Mouse (Mus musculus) right cerebral cortex, postnatal 10 days (tissue): ENCODE data around the gene Uncx.
"Not testable (repeated sequence)": the region's sequence is repeated elsewhere in the genome, so short reads cannot be mapped to it uniquely, and the experiment has no call there.

ENCODE experiments used
- DNase-seq, 2 experiments: peaks; one replicate each; pipeline ENCODE4 v3.0.0; 2021; ENCODE audit warnings: low spot score in 2 of 2

The Uncx gene

DNA sequence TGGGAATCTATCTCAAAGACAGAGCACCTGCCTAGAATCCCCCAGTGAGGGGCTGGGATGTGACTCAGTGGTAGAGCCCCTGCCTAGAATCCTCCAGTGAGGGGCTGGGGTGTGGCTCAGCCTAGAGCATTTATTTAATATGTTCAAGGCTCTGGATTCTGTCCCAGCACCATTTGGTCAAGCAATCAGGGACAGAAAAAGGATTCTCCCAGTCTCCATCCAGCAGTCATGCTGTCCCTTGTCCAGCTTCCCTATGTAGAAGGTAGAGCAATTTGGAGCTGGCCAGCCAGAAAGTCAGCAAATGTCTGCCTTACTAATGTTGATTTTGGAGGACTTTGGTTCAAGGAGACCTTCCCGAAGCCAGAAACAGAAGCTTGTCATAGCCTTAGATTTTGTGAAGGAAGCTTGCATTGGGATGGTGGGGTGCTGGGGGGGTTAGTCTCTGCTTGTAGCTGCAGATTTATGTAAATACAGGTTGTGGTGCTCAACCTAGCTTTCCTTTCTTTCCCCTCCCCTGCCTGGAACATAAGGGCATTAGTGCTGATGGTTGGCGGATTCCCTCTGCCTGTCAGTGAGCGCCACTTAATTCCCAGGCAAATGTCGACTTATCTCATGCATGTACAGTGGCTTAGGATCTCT, 18.2 kb downstream of the Uncx start:
- DNase-seq: no peak

DNA sequence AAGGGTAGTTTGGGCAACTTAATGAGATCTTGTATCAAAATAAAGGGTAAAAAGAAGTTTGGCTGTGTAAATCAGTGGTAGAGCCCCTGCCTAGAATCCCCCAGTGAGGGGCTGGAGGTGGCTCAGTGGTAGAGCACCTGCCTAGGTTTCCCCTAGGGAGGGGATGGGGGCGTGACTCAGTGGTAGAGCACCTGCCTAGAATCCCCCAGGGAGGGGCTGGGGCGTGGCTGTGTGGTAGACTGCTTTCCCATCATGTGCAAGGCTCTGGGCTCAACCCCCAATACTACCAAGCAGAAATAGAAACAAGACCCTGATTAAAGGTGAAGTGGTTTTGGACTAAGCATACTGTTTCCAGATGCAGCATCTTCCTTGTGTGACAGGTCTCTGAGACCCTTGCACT, 21.4 kb downstream of the Uncx start:
- no peak for DNase-seq

DNA sequence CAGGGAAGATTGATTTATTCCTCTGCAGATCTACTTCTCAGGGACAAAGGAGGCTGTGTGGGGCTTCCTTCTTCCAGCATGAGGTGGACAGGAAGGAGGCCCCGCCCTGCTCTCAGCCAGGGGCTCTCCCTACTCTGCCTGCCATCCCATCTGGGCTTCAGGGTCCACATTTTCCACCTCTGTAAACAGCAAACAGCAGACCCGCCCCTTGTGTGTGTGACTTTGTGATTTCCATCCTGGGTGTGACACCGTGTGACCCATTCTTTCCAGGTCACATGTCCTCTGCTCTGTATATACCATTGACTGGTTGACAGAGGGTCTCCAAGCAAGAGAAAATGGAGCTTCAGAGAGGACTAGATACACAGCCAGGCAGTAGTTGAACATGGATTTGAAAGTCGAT, 22.2 kb downstream of the Uncx start:
- no peak for DNase-seq

DNA sequence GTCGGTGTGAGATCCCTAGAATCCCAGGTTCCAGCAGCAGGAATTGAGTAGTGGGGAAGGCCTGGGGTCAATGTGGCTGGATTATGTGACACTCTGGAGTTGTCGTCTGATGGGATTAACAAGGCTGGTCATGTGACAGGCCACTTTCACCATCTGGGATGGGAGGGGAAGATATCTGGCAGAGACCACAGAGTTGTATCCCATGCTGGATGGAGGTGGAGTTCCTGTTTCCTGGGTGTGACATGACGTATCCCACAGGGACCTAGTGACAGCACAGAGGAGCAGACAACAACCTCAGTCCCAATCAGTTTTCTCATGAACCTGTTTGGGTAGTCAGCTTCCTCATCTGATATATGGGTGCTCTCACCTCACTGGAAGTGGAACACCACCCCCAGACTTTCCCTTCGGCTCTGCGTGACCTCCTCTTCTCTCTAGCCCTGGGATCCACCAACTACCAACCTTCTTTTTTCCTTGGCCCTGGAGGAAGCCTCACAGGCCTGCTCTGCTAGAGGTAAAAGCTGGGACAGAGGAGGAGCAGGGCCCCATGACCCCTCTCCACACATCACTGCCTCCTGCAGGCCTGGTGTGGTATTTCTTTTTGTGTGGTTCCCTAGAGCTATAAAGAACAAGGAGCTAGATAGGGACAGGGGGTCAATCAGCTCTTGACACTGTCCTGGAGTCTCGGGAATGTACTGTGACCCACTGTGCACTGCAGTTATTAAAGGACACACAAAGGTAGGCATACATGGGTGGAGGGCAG, 23.5 kb downstream of the Uncx start:
- DNase-seq: no peak

DNA sequence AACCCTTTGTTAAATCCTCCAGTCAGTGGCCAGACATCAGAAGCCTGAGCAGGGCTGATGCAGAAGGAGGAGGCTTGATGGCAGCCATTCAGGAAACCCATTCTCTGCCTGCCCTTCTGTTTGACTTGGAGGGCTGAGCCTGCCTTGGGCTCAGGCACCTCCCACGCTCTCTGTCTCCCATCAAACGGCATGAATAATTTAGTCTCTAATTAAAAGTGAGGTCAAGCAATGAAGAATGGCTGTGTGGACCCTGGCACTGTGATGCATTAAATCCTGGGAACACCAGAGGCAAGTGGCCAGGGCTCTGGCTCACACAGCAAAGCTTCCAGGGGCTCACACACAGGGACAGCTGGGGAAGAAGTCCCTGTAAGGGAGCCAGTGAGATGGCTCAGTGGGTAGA, 24.8 kb downstream of the Uncx start:
- DNase-seq: no peak

DNA sequence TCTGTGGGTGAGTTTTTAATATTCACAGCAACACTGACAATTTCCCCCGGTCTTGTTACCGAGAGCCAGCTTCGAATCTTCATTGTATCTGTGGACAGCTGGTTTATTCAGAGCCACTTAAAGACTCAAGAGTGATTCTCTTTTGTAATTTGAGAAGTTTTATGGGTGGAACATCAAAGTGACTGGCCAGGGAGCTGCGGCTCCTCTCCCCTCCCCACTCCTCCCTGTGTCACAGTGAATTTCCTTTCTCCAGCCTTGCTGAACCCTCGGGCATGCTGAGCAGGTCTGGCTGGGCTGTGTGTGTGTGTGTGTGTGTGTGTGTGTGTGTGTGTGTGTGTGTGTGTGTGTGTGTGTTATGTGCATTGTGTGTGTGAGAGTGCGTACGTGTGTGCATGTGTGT, 29.2 kb downstream of the Uncx start:
- no peak for DNase-seq

DNA sequence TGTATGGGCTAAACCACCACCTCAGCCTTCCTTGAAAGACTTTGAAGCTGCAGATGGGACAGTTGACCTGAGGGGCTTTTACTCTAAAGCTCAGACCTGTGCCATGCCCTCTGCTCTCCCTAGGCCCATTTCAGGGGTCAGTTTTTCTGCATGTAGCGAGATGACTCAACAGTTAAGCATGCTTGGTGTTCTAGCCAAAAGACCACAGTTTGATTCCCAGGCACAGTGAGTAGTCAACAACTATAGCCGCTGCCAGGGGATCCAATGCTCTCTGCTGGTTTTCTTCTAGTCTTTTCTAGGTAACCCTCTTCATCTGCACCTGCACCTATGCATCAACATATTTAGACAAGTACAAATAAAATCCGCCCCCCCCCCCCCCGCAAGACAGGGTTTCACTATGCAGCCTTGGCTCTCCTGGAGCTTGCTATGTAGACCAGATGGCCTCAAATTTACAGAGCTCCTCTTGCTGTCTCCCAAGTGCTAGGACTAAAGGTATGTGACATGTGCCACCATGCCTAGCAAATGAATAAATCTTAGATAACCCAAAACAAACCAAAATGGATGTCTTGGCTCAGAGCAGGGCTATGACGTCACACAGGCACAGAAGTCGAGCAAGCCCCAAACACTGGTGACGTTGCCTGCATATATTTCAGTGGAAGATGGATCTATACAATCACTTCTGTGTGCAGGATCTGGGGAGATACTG, 30.5 kb downstream of the Uncx start:
- no peak for DNase-seq

DNA sequence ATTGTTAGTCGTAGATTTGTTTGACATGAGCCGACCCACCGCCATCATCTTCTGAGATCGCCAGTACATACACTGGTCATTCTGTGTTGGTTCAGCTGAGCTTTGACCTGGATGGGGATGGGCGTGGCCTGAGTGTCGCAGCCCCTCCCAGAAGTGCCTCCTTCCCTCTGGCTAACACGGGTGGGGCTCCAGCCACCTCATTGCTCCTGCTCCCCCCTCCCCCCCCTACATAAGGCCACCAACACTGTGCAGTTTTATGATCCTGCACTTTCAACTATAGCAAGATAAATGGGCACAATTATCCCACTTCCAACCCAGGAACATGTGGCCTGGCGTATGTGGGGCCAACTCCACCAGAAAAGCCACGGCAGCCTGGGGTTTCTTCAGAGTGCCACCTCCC, 31.8 kb downstream of the Uncx start:
- DNase-seq: no peak

DNA sequence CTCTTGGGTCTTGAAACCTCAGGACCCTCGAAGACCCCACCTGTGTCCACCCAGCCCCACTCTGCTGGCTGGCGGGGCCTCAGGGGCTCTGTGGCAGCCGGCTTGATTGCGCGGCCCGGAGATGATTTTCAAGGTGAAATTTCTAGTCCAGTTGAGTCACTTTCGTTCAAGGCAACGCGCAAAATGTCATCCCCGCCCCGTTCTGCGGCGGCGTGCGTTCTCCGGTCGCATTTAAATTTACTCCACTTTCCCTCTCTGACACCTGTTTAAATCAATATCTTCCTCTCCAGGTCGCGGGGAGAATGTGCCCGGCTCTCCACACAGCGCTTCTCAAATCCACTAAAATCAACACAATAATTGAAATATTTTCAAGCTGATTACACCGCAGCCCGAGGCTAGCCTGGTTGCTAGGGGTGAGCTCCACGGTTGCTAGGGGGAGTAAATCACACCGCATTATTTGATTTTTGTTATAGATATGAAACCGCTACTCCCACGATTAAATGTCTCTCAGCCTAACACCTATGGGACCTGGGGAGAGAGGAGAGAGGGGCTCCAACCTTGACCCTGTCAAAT, 37.0 kb downstream of the Uncx start:
- no peak for DNase-seq

DNA sequence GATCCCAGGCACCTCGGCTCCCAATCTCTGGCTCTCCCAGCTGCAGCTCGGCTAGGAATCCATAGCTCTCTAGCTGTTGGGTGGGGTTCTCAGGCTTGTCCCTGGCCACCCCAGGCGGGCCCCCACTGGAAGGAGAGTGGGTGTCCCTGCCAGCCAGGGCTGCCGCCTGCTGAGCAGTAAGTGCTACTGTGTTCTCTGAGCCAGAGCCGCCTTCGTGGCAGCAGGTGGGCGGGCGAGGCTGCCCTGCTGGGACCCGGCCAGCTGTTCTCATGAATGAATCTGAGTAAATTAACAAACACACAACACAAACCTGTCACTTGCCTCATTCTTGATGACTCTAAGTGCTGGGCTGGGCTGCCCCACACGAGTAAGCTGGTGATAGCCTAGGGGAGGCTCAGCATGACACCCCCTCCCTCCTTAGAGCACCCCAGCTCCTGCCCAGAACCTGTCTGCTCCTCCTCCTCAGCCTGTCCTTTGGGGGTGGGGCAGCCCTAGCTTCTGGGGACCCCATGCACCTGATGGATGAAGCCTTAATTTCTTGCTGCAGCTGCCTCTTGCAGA, 38.1 kb downstream of the Uncx start:
- peak in 1 of 2 experiments; percentile 42 for DNase-seq

DNA sequence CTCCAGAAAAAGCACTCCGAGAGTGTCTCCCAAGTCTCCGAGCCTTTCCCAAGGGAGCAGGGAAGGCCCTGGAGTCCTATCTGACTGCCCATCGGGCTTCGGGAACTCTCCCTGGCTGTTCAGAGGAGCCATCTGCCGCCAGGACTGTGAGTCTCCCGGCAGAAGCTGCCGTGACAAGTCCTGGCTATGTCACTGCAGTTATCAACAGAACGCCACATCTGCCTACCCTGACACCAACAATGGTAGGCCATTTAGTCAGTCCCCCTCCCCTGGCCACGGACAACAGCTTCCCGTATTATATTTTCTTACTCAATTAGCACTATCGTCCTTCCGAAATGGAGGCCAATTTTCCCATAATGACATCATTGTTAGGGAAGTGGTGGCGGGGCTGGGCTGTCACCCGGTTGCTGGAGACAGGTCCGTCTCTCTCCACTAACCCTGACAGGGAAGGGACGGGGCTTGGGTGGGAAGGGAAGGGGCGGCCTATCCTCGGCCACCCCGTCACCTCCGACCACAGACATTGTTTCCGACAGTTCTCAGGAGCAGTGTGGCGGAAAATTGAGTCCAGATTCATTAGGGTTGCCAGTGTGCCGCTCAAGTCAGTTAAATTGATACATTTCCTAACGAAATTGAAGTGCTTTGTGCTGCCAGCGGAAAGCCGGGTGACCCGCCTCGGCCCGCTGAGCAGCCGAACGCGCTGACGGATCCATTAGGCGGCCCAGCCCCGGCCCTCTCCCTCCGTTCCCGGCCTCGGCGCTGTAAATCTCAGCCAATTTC, 41.9 kb downstream of the Uncx start:
- DNase-seq: no peak

DNA sequence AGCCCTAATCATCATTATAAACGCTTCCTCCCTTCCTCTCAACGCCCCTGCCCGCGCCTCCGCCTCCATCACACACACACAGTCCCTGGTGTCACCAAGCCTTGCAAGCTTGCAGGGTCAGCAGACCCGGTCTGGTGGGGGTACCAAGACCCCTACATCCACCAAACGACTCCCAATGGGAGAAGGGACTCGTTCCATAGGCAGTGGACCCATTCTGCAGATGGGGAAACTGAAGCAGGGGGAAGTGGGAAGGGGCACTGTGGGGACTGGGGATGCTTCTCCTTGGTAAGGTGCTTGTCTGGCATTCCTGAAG, 42.4 kb downstream of the Uncx start:
- no peak for DNase-seq

DNA sequence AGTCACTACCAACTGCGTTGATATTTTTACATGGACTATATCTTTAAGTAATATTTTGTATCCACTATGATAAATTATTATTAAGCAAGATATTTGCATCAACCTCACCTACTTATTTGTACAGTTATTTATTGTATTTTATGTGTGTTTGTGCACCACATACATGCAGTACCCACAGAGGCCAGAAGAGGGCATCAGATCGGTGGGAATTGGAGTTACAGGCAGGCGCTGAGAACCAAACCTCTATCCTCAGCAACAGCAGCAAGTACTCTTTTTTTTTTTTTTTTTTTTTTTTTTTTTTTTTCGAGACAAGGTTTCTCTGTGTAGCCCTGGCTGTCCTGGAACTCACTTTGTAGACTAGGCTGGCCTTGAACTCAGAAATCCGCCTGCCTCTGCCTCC, 44.2 kb downstream of the Uncx start:
- not testable (repeated sequence) for DNase-seq

DNA sequence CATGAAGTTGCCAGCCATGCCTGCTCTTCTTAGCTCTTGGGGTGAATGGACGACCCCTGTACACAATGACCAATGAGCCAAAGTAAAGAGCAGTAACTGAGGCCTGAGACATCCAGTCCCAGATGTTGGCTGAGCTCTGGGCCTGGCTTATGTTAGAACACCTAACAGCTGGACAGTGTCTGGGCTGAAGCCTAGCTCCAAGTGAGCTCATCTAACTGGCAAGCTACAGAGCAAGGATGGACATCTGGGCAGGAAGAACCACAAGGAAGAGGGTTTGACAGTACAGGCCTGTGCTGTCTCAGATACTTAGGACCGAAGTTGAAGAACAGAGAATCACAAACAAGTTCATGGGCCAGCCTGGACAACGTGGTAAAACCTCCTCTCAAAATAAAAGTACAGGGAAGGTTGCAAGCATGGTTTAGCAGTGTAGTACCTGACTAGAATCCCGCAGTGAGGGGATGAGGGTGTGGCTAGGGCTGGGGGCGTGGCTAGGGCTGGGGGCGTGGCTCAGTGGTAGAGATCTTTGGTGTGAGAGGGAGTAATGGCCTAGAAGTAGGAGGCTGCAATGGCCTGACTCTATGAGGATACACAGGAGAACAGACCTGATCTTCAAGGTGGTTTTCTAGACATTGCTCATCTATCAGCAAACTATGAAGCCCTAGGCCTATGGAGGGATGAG, 47.5 kb downstream of the Uncx start:
- DNase-seq: not testable (repeated sequence)

DNA sequence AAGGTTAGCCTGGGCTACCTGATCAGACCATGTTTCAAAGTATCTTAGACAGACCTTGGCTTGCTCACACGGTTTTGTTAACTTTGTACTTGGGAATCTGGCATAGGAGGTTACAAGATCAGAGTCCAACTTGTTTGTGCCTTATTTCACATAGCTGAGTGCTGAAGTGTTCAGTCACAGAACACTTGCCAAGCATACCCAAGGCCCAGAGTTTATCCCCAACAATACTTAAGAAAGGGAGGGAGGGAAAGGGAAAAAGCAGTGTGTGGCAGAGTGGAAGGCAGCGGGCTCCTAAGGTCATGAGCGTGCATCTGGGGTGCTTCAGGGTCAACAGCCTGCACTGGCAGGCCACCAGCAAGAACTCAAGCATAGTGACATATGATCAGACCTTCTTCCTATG, 48.7 kb downstream of the Uncx start:
- DNase-seq: no peak

DNA sequence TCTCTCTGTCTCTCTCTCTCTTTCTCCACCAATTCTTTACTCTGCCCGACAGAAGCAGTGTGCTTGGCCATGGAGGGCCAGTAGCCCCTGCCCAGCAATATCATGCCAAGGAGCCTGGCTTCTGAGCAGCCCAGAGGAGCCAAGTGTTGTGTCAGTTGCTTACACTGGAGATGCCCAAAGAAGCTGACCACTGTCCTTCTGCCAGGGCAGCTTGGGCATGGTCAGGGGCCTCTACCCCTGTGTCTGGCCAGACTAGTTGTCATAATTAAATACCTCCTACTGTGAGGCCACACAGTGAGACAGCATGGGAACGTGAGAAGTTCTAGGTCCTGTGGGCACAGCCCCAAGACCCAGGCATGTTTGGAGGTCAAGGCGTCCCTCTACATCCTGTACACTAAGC, 49.6 kb downstream of the Uncx start:
- no peak for DNase-seq

DNA sequence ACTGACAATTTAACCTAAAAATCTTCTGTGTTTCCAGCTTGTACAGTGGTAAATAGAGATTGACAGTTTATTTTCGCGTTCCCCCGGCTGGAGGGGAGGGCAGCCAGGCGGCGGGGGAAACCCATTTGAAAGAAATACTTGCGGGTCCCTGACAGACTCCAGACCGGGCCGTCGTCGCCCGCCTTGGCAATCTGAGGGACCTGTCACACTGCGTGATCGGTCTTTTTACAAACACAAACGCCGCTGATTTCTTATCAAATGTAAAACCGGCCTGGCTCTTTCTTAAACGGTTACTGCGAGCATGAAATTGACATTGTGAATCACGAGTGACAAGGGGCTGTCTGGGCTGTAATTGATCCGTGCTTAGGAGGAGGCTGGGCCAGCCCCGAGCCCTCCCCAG, 50.5 kb downstream of the Uncx start:
- DNase-seq: no peak

DNA sequence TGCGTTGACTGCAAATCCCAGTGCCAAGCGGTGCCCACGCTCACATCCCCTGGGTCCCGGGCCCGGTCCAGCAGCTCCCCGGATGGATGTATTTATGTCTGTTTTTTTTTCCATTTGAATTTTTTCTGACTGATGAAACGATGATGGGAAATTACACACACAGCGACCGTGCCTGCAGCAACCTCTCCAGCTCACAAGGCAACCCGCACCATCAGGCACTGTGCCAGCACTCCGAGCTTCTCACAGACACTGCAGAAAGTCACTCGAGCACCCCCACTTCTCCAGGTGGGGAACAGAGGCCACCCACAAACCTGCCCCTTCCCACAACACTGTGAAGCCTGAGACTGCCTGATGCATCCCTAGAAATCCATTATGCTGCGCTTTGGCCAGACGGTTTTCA, 51.7 kb downstream of the Uncx start:
- DNase-seq: no peak
